Mouse (Mus musculus): ENCODE results near the gene Crtc1. TPM values are rescaled to one million over a fixed set of nuclear protein-coding genes. Genes with fewer than 3 reads are reported as not detected.

Gene Crtc1
- total RNA-seq, 4 experiments from 2014 or later = 25.3 to 52.7 (median 36.5) TPM

DNA sequence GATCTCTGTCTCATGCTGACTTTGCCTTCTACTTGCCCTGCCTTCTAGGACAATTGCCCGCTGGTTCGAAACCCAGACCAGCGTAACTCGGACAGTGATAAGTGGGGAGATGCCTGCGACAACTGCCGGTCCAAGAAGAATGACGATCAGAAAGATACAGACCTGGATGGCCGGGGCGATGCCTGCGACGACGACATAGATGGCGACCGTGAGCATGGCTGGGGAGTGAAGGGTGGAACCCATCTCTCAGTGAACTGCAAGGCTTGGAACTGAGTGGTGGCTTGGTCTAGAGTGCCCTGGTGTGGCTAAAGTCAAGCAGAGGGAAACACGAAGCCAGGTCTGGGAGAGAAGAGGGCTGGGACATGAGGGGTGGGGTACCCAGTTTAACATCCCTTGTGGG lies 62.3 kb downstream of the Crtc1 start:
- no peak for DNase-seq

DNA sequence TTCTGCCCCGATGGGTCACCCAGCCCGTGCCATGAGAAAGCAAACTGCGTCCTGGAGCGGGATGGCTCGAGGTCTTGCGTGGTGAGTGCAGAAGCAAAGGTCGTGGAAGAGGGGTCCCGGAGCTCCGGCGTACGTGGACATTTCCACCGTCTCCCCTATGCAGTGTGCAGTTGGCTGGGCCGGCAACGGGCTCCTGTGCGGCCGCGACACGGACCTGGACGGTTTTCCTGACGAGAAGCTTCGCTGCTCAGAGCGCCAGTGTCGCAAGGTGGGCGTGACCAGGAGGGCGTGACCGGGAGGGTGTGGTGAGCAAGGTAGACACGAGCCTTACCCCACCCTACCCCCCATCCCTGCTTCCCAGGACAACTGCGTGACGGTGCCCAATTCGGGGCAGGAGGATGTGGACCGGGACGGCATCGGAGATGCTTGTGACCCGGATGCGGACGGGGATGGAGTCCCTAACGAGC lies 63.1 kb downstream of the Crtc1 start:
- DNase-seq = no peak

DNA sequence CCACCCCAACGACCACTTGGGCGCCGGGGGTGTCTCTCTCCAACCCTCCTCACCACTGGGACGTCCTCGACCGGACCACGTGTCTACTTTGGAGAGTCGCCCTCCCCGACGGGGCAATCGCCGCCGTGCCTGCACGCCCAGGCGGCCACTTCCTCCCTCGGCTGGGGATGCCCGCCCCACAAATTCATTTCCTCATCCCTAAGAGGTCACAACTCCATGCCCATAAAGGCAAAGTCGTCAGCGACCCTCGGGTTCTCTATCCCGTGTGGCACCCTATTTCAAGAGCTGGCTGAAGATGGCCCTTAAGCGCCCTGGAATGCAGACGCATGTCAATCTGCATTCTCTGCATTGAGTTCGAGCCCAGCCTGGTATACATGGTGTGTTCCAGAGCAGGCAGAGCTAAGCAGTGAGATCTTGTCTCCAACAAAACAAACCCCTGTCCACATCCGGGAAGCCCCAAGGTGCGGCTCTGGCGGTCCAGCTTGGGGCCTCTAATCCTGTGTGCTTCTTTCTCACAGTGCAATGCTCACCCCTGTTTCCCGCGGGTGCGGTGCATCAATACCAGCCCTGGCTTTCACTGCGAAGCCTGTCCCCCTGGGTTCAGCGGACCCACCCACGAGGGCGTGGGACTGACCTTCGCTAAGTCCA lies 64.0 kb downstream of the Crtc1 start:
- no peak for DNase-seq

DNA sequence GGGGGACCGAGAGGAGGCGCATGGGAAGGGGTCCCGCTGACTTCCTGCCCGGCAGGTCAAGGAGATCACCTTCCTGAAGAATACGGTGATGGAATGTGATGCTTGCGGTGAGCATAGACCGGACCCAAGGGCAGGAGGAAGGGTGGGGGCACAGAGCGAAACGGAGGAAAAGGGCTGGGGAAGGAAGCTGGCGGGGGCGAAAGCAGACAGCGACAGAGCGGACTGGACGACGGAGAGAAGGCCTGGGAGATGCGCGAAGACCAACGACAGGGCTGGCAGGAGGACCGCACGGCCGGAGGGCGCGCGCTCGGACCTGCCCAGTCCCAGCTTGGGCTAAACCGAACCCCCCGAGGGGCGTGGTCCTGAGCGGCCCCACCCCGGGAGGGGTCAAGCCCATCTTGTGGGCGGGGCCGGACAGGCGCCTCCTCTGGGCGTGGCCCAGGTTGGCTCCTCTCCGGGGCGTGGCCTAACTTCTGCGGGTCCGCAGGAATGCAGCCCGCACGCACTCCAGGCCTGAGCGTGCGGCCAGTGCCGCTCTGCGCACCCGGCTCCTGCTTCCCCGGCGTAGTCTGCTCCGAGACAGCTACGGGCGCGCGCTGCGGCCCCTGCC lies 65.0 kb downstream of the Crtc1 start:
- DNase-seq = peak; percentile 67

DNA sequence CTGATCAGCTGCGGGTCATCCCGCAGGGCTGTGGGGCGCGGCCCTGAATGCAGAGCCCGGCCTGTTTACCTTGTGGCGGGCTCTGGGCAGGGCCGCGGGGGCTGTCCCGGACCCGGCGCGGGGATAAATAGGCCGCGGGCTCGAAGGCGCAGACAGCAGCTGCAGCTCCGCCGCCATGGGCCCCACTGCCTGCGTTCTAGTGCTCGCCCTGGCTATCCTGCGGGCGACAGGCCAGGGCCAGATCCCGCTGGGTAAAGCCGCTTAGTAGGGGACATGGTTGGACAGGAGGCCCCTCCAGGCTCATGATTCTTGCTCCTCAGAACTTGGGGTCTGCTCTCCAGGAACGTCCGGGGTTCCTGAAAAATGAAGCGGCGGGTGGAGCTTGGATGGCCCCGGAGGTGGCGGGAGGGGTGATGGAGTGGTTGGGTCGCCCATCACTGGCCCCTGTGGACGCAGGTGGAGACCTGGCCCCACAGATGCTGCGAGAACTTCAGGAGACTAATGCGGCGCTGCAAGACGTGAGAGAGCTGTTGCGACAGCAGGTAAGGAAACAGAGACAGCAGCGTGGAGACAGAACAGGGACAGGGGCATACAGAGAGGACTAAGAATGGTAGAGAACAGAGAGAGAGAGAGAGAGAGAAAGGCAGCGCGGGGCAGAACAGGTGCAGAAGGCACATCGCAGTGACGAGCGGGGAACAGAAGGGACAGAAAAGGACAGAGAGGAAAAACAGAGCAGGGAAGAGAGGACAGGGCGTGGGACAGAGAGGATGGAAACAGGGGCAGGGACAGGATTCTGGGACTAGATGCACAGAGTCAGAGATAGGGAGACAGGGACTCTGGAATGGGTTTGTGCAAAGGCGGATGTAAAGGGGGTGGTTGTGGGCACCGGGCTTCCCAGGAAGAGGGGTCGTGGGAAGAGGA lies 65.7 kb downstream of the Crtc1 start, which contains the start of gene Comp:
Comp (plus strand) TSS at position 162 of the 921 bp plus-strand sequence.
- DNase-seq = no peak

DNA sequence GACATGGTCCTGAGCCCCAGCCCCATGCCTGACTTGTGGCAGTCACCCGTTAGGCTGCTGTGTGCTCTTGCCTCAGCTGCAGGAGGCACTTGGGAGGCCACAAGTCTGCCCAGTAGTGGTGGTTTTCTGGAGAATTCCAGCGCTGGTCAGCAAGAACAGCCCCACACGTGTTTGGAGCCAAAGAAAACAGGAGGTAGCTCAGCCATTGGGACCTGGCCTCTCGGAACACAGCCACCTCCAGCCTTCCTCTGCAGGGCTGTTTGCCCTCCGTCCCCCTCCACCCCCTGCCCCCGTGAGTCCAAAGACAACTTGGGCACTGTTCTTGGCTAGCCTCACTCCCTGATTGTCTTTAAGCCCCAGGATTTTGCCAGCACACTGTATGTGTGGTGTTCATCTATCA lies 67.4 kb downstream of the Crtc1 start:
- no peak for DNase-seq

DNA sequence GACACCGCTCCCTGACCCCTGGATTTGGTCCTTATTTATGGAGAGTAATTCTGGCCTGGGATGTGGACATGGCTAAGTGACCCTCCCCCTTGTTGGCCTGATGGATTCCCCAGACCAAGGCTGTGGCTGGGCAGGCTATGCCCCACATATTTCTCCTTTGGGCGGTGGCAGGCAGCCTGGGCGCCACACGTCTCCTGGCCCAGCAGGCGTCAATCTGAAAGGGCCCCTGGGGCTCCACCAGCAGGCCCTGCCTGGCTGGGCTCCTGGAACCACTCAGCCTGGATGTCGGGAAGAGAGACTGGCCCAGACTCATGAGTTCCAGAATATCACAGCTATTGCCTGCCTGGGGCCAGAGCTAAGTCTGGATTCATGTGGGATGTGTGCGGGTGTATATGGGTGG lies 68.9 kb downstream of the Crtc1 start:
- DNase-seq = no peak

DNA sequence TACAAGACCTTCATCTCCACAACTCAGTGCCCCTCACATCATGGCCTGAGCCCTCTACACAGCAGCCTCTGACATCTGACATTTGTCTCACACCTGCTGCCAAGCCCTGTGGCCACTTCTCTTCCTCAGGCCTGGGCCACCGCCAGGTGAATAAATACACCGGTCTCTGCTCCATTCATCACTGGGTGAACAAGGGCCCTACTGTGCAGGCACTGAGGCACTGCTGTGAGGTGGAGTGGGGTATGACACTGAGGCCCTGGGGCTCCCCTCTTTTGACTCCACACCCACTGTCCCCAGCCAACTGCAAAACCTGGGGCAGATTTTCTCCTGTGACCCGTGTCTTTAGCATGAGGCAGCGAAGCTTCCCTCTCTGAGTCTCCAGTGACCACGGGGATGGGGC lies 72.8 kb downstream of the Crtc1 start:
- DNase-seq = no peak

DNA sequence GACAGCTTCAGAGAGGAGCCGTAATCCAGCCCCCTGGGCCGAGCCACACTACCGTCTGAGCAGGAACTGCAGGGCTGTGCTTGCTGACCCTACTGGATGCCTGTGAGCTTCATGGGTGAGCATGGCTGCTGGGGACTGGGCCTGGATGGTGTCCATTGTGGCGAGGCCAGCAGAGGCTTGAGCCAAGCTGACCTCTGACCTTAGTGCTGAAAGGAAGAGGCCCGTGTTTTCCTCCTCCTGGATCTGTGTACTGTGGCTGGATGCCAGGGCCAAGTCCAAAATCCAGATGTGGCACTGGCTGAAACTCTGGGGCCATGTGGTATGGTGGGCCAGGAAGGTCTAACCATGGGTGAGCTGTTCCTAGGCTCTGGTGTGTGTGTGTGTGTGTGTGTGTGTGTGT lies 75.3 kb downstream of the Crtc1 start:
- no peak for DNase-seq

DNA sequence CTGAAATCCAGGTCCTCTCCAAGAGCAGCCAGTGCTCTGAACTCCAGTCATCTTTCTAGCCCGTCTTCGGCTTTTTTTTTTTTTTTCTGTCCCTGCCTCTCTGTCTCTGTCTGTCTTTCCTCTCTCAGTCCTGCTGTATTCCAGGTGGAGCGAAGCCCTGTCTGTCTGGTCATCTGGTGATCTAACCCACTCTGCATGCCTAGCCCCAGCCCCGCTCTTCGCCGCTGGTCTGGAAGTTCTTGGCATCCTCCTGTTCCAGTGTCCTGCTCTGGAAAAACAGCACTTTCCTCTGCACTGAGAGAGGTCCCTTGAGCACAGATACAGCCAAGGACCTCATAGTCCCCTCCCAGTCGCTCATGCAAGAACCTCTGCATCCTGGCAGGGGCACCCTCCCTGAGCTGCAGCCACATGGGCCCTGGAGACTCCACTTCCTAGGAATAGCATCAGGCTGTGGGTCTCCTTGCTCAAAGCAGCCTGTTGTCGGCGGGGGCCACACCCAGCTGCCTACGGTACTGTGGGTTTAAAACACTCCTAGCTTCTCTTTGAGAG lies 77.8 kb downstream of the Crtc1 start:
- DNase-seq = no peak

DNA sequence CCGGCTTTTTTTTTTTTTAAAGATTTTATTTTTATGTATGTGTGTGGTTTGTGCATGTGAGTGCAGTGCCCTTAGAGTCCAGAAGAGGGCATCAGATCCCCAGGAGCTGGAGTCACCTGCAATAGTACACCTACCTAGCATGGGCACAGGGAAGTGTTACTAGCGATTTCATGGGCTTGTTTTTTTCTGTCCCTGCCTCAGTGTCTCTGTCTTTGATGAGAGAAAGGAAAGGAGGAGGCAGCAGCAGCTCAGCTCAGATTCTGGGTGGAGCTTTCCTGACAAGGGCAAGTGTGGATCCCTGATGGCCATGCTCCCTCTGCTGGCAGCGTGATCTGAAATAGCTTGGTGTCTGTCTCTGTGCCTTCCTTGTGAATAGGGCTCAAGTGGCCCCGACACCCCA lies 78.6 kb downstream of the Crtc1 start:
- DNase-seq = no peak

DNA sequence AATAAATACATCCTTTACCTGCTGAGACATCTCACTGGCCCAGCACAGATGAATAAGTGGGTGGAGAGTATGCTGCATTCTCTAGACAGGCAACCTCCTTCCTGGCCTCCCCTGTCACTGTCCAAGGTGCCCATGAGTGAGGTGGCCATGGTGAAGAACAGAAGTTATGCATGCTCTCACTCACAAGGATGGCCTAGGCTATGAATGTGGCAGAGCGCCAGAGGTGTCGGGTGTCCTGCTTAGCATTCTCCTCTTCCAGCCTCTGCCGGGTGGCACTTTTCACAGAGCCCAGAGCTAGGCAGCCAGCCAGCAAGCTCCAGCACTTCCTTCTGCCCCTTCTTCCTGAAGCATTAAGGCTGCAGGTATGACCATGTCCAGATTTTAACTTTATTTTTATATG lies 80.0 kb downstream of the Crtc1 start:
- no peak for DNase-seq

DNA sequence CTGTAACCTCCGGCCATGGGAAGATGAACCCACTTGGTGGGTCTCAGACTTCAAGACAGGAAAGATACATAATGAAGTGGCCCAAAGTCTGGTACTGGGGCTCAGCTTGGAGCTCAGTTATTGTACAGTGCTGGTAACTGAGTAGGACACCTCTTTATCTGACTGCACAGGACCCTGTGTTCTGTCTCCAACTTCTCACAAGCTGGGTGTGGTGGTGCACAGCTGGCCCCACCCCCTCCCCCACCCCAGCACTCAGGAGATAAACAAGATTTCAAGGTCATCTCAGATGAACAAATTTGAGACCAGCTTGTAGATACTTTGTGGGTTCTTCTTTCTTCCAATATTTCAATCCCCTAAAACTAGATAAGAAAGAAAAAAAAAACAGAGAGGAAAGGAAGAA lies 83.3 kb downstream of the Crtc1 start:
- DNase-seq = no peak

DNA sequence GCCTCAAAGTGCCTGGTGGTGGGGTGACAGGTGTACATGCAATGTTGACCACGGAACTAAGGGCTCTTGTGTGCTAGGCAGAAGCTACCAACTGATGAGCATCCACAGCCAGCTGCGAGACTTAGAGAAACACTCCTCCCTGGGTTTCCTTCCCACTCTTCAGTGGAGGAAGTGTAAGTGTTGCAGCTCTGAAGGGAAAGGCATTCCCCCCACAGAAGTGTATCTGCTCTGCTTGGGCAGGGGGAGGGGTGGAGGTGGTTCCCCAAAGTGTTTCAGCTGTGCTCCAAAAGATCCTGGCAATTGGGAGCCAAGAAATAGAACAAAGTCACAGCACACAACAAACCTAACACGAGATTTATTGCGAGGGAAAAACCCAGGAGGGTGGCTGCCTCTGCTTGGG lies 85.4 kb downstream of the Crtc1 start:
- no peak for DNase-seq

DNA sequence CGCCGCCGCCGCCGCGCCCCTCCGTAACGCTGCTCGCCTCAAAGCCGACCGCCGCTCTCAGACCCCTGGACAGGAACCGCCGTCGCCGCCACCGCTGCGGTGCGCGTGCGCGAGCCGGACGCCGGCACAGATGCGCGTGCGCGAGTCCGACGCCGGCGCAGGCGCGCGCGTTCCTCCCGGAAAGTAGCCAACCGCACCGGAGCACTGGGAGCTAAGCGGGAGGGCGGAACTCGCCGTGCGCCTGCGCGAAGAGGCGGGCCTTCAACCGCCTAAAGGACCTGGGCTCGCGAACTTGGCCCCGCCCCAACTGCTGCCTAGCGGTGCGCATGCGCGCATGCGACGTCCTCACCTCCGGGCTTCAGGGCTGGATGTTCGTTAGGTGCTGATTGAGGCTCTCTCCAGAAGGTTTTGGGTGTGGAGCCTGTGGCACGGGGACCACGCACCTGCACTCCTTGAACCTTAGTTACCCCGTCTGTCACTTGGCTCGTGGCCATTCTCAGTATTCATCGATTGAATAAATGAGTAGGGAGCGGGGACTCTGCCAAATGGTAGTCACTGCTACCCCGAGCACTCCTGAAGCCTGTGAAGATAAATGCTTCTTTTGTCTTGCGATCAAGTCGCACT lies 86.1 kb downstream of the Crtc1 start, which contains the start of gene Upf1:
Upf1 (minus strand) TSS at position 85 of the 624 bp plus-strand sequence.
- peak; percentile 99 for DNase-seq

DNA sequence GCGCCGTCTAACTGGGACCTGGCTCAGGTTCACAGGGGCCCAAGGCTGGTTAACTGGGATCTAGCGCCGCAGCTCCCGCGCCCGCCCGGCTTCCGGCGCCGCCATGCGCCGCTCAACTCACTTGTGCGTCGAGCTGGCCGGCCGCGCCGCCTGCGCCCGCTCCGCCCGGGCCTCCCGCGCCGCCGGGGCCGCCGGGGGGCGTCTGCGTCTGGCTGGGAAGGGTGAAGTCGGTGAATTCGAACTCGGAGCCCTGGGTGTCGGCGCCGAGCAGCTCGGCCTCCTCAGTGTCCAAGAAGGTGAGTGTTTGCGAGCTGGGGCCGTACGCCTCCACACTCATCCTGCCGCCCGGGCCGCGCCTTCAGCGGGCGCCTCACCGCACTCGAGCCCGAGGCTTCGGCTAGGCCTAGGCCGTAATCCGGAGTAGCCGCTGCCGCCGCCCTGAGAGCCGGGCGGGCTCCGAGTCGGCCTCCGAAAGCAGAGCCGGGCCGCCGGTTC lies 86.7 kb downstream of the Crtc1 start:
- DNase-seq = no peak

DNA sequence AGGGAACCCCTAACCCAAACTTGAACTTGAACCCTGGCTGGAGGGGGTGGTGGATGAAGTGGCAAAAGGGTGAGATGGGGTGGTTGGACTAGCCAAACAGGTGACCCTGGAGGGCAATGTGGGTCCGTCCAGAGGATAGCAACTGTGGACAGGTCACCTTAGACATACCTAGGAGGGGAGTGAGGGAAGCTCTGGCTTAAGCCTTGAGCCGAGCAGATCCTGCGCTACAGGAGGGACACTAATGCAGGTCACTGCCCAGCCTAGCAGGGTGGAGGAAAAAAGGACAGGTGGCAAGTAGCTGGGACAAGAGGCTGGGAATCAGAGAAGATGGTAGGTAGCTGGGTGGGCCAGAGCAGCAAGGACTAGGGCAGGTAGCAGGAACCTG lies 87.4 kb downstream of the Crtc1 start:
- no peak for DNase-seq

DNA sequence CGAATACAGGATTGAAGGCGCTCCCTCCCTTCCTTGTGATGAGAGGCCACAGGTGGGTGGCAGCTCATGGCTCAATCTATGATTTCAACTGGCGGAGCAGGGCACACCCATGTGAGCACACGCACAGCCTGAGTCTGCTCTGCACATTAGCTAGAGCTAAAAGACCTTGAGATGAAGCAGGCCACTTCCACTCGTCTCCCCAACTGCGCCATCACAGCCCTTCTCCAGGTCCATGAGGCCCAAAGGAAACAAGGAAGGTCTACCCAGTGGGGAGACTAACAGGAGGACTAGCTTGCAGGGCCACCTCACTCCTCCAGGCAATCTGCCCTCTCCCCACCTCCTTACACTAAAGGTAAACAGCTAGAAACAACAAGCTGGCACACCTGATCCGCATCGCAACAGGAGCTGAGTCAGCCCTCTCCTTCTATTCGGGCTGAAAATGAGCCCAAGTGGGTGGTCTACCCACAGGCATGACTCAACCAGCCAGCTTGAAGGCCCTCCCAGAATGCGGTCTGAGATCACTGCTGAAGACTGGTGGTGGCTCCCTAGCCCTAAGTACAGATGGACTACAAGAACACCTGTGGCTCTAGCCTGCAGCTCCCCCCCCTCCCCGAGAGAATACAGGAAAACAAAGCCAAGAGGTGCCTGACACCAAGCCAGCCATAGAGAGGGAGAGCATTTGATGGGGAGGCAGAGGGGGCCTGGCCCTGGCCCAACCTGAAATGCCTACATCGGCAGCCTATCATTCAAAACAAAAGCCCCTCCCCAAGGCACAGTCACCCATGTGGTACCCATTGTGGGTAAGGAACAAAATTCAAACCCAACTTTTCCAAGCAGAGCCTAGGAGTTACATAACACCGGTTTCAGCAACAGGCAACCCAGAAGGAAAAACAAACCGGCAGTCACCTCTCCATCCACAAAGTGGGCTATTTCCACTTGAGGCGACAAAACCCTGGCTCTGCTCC lies 88.1 kb downstream of the Crtc1 start:
- DNase-seq = no peak

DNA sequence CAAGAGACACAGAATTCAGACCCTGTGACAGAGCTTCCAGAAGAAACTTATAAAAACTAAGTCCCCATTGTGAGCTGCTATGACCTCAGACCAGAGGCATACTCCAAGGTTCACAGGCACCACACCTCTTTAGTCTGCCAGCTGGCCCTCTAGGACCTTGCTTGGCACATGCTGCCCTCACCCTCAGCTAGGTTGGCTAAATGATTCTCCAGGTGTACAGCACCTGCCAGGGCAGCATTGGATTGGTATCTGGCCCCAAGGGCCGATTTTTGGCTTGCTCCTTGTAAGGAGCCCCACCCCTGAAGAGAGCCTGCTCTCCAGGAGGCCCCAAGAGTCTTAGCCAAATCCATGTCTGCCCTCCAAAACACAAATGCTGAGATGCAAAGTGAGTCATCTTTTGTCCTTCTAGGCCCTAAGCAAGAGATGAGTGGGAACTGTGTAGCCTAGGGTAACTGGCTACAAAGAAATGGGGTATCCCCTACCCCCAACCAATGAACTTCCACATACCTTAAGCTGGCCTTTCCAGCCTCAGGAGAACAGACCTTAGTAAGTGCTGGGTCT lies 91.4 kb downstream of the Crtc1 start:
- DNase-seq = no peak

DNA sequence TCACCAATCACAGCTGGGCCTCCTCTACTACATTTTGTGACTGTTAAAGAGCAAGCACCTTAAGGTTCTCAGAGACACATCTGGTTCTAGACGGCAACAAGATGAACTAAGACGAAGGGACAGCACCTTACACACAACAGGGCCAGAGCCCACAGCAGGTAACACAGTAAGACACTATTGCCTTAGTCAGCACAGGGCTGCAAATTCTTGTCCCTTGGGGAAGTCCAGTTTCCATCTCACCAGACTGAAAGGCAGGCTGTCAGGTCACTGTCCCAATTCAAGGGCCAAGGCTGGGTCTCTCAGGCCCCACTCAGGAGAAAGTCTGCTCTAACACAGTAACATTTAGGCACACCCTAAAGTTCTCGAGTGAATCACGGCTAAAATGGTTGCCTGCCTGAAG lies 91.9 kb downstream of the Crtc1 start:
- no peak for DNase-seq

DNA sequence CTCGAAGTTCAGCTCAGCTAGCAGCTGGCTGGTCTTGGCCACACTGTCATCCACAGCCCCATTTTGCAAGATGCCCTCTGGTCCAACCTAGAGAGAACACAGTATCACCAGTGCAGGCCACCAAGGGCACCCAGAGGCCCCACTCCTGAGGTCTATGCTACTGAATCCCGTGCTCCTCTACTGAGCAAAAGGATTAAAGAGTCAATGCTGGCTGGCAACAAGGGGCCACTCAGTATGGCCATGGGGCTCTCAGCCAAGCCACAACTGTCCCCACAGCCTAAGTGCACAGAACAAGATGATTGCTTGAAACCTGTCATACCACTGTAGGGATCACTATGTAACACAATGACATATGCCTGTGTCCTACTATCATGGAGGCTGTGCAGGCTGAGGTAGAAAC lies 95.1 kb downstream of the Crtc1 start:
- DNase-seq = no peak
